15 mouse cellular contexts compared by ENCODE assay signal in genomic region chr5:114462067-114463040, GRCm38 (mm10). TPM values are rescaled to one million over a fixed set of nuclear protein-coding genes. Genes with fewer than 3 reads are reported as not detected.
A peak's percentile ranks its signal among the peaks of the same experiment; 100 is the strongest.
DNase-seq lines count a peak whose midpoint lies in the region; ATAC-seq and TF ChIP-seq lines count a peak whose summit lies in the region.
"Had no signal": no experiment of that assay in that cellular context is flagged by ENCODE, and none has a peak within 500 bp of the region (broad histone marks: within the 10 kb centered on the region; RNA-seq: fewer than 3 reads in every experiment).

No protein-coding gene starts in this region.

- H3K4me1 ChIP-seq in hindbrain, embryonic 10.5 days (replicated peaks), result peaks cover 74% of the 10 kb centered on the region
- H3K4me1 ChIP-seq in hindbrain, postnatal 0 days (ENCODE audit: insufficient read depth, low read length), result 0 out of 2 replicates have a peak, but pooled peaks cover under 1% of the 10 kb centered on the region
- peaks cover 39% of the 10 kb centered on the region for H3K4me1 ChIP-seq in midbrain, embryonic 13.5 days (replicated peaks)

- no peak for ATAC-seq in hindbrain, postnatal 0 days
- no peak for ATAC-seq in midbrain, embryonic 13.5 days
- ATAC-seq: Patski had no signal

- no peak for DNase-seq in hindbrain, embryonic 10.5 days (ENCODE audit: low spot score)
- no peak for DNase-seq in hindbrain, postnatal 0 days (ENCODE audit: low spot score)
- DNase-seq in ES-CJ7 (ENCODE audit: low read depth, low spot score), result peak; percentile 74
- DNase-seq in adrenal gland, postnatal 10 days, result peak; percentile 85
- peak; percentile 51 to 70 for DNase-seq in heart, postnatal 14 days
- no peak for DNase-seq in embryo, embryonic 10 days (ENCODE audit: low spot score)
- DNase-seq in adipocyte (ENCODE audit: low spot score), result no peak
- DNase-seq: cerebellum, adult 2 months; gastrocnemius, adult 2 months; layer of hippocampus, postnatal 36 days; lung, embryonic 14.5 days had no signal

- H3K36me3 ChIP-seq in hindbrain, embryonic 10.5 days, result no peaks in the 10 kb centered on the region
- no peaks in the 10 kb centered on the region for H3K36me3 ChIP-seq in hindbrain, postnatal 0 days (ENCODE audit: insufficient read depth, low read length)
- H3K36me3 ChIP-seq in midbrain, embryonic 13.5 days, result no peaks in the 10 kb centered on the region
- H3K36me3 ChIP-seq: intestine, embryonic 15.5 days; limb, embryonic 13.5 days had no signal

- no peak overlapping the region for H3K9ac ChIP-seq in hindbrain, postnatal 0 days (replicated peaks; ENCODE audit: low read length)
- no peak overlapping the region for H3K9ac ChIP-seq in midbrain, embryonic 13.5 days (replicated peaks)
- H3K9ac ChIP-seq: intestine, embryonic 15.5 days; limb, embryonic 13.5 days; lung, embryonic 14.5 days had no signal

- WGBS in hindbrain, embryonic 10.5 days, result 83% methylated on average over 24 of the region's 24 CpGs
- WGBS in hindbrain, postnatal 0 days, result 70% methylated on average over 24 of the region's 24 CpGs
- WGBS in midbrain, embryonic 13.5 days, result 76% methylated on average over 23 of the region's 24 CpGs

- no peak for TF ChIP-seq CTCF in hindbrain, postnatal 0 days (IDR thresholded peaks at IDR 0.05; ENCODE audit: low read depth)

- H3K27me3 ChIP-seq in hindbrain, embryonic 10.5 days (ENCODE audit: insufficient read depth, poor library complexity, severe bottlenecking), result peaks cover 5% of the 10 kb centered on the region; the same call in 1 of the 2 replicates
- H3K27me3 ChIP-seq in hindbrain, postnatal 0 days (ENCODE audit: insufficient read depth, low read length), result no peaks in the 10 kb centered on the region
- H3K27me3 ChIP-seq in midbrain, embryonic 13.5 days, result peaks cover 15% of the 10 kb centered on the region
- H3K27me3 ChIP-seq: intestine, embryonic 15.5 days; limb, embryonic 13.5 days; Patski had no signal

- intact Hi-C loops in heart, postnatal 14 days (cut with DNase I), result no loop called here

- H3K9me3 ChIP-seq in hindbrain, embryonic 10.5 days, result no peaks in the 10 kb centered on the region
- no peaks in the 10 kb centered on the region for H3K9me3 ChIP-seq in hindbrain, postnatal 0 days (ENCODE audit: low read length)
- no peaks in the 10 kb centered on the region for H3K9me3 ChIP-seq in midbrain, embryonic 13.5 days
- H3K9me3 ChIP-seq: intestine, embryonic 15.5 days; limb, embryonic 13.5 days had no signal

- H3K4me3 ChIP-seq in hindbrain, embryonic 10.5 days, result no peak overlapping the region
- no peak overlapping the region for H3K4me3 ChIP-seq in hindbrain, postnatal 0 days (ENCODE audit: low read length)
- no peak overlapping the region for H3K4me3 ChIP-seq in midbrain, embryonic 13.5 days (replicated peaks)
- H3K4me3 ChIP-seq: gastrocnemius, adult 2 months; intestine, embryonic 15.5 days; limb, embryonic 13.5 days had no signal

- H3K27ac ChIP-seq in hindbrain, embryonic 10.5 days, result peak overlapping the region; percentile 68
- H3K27ac ChIP-seq in hindbrain, postnatal 0 days, result no peak overlapping the region
- H3K27ac ChIP-seq in midbrain, embryonic 13.5 days, result no peak overlapping the region
- H3K27ac ChIP-seq: gastrocnemius, adult 2 months; limb, embryonic 13.5 days had no signal

- no peak overlapping the region for H3K4me2 ChIP-seq in hindbrain, postnatal 0 days (ENCODE audit: low read depth, low read length)
- H3K4me2 ChIP-seq in midbrain, embryonic 13.5 days (replicated peaks), result no peak overlapping the region
- H3K4me2 ChIP-seq: intestine, embryonic 15.5 days; limb, embryonic 13.5 days; lung, embryonic 14.5 days had no signal

RNA-seq across cellular contexts. Expression of gene Mvk, which starts 18.3 kb away (rescaled TPM):
- 60.9 and 66.6 TPM in 2 replicates for polyA plus RNA-seq in hindbrain, embryonic 10.5 days (2016; fragmentation: Nextera tagmentation; extraction: Ambion mirVana)
- total RNA-seq in hindbrain, postnatal 0 days (2014; rRNA removed), result 143 and 146 TPM in 2 replicates
- polyA plus RNA-seq in hindbrain, postnatal 0 days (2015; fragmentation: Nextera tagmentation; extraction: Ambion mirVana), result 69.8 and 71.9 TPM in 2 replicates
- 10 to 100 TPM; 18.9 to 22.8 TPM for total RNA-seq in adrenal gland, postnatal 10 days (2021)
- total RNA-seq in heart, postnatal 14 days (2021), result 10 to 100 TPM in 1 of 2 experiments, 1 to 10 TPM in 1; 9.9 to 11.7 TPM
- polyA plus RNA-seq in midbrain, embryonic 13.5 days (2015; fragmentation: Nextera tagmentation; extraction: Ambion mirVana), result 50.7 and 55.4 TPM in 2 replicates

RNA-seq across cellular contexts. Expression of gene Mmab, which starts 18.5 kb away (rescaled TPM):
- 30.1 TPM in 2 replicates for polyA plus RNA-seq in hindbrain, embryonic 10.5 days (2016; fragmentation: Nextera tagmentation; extraction: Ambion mirVana)
- 34.4 and 39.1 TPM in 2 replicates for total RNA-seq in hindbrain, postnatal 0 days (2014; rRNA removed)
- polyA plus RNA-seq in hindbrain, postnatal 0 days (2015; fragmentation: Nextera tagmentation; extraction: Ambion mirVana), result 35.9 and 36.8 TPM in 2 replicates
- total RNA-seq in adrenal gland, postnatal 10 days (2021), result 10 to 100 TPM; 15.2 to 17.5 TPM
- 10 to 100 TPM; 11.0 to 11.3 TPM for total RNA-seq in heart, postnatal 14 days (2021)
- polyA plus RNA-seq in midbrain, embryonic 13.5 days (2015; fragmentation: Nextera tagmentation; extraction: Ambion mirVana), result 21.1 and 22.9 TPM in 2 replicates

Comparison
In these comparisons a context has a peak if more than half of its experiments do, and no peak if none do; other contexts are left out.
1. DNase-seq: peak in ES-CJ7 (single experiment), adrenal gland, postnatal 10 days (single experiment) and heart, postnatal 14 days (2 of 2); none in hindbrain, embryonic 10.5 days (single experiment), hindbrain, postnatal 0 days (single experiment), embryo, embryonic 10 days (single experiment) and adipocyte (single experiment).